Mouse (Mus musculus) bone marrow, adult 2 months (tissue): ENCODE results near the gene Tedc2.

Experiments
- CTCF ChIP-seq: fragments of 200-500 bp; IDR thresholded peaks from 2 replicates; pipeline ENCODE4 v1.5.1; 2011; ENCODE audit warnings: low read length, control low read depth; ENCODE audit not compliant: control insufficient read depth, insufficient read depth
- POLR2A ChIP-seq: fragments of 200-500 bp; IDR thresholded peaks from 2 replicates; pipeline ENCODE4 v1.6.1; 2011; ENCODE audit warnings: low read depth, mild to moderate bottlenecking, control low read depth, low read length, borderline replicate concordance; ENCODE audit not compliant: control insufficient read depth

- TF ChIP-seq CTCF (no peak), POLR2A (no peak)
Observed at GRCm38 (mm10) chr17:24191481-24191880, 29.2 kb downstream of the Tedc2 start.
